Mouse (Mus musculus): ENCODE results near the gene Dhdh. TPM values are rescaled to one million over a fixed set of nuclear protein-coding genes. Genes with fewer than 3 reads are reported as not detected.

The Dhdh gene
- polyA plus RNA-seq, 1 experiment from 2014 or later: 3.9 TPM

DNA sequence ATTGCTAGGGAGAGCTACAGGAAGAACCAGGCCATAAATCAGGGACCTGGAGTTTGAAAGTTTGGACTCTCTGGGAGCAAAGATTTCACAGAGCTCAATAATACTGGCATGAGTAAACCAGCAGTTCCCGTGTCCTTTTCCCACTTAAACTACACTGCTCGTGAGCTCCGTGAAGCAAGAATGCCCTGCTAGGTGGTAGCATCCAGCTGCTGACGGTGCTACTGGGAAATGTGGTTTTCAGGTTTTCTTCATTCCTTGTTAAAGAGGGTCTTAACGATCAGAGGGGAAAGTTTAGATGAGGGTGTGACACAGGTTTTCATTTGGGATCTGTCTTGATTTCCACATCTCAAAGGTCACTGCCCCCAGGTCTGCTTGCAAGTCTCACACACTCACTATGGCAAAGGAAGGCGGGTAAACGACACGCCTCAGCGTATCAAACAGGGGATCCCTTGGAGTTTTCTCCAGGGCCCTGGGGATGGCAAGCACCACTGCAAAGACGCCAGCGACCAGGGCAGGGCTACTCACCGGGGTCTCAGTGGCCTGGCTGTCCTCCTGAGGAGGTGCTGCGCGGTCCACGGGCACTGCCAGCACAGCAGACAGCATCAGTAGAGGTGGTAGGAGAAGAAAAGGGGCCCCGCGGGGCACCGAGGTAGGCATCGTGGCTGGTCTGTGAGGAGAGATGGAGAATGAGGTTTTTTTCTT lies 20.7 kb upstream of the Dhdh start:
- no peaks in the 10 kb centered on the region for H3K9me3 ChIP-seq
- no peak for ATAC-seq (ENCODE audit: extremely low read depth, insufficient number of reproducible peaks, low FRiP score, low TSS enrichment)
- H3K4me1 ChIP-seq: peaks cover 18% of the 10 kb centered on the region
- H3K36me3 ChIP-seq: peaks cover 35% of the 10 kb centered on the region
- peak overlapping the region; percentile 96 for H3K4me2 ChIP-seq
- WGBS: 29% methylated on average over 19 of the region's 19 CpGs
- no peaks in the 10 kb centered on the region for H3K27me3 ChIP-seq (replicated peaks)
- peak overlapping the region; percentile 95 for H3K9ac ChIP-seq
- H3K4me3 ChIP-seq: peak overlapping the region; percentile 90
- peak overlapping the region; percentile 90 for H3K27ac ChIP-seq (replicated peaks)

GRCm38 (mm10) chr7:45508561-45508960 lies 20.0 kb upstream of the Dhdh start:
- peaks cover 18% of the 10 kb centered on the region for H3K4me1 ChIP-seq
- ATAC-seq (ENCODE audit: extremely low read depth, insufficient number of reproducible peaks, low FRiP score, low TSS enrichment): peak; percentile 57; the same call in 1 of the 2 replicates
- H3K9ac ChIP-seq: peak overlapping the region; percentile 95
- H3K4me2 ChIP-seq: peak overlapping the region; percentile 96
- peaks cover 41% of the 10 kb centered on the region for H3K36me3 ChIP-seq
- 73% methylated on average over 6 of the region's 6 CpGs for WGBS
- H3K27me3 ChIP-seq (replicated peaks): no peaks in the 10 kb centered on the region
- peak overlapping the region; percentile 90 for H3K4me3 ChIP-seq
- no peaks in the 10 kb centered on the region for H3K9me3 ChIP-seq
- peak overlapping the region; percentile 90 for H3K27ac ChIP-seq (replicated peaks)

GRCm38 (mm10) chr7:45507583-45507982 lies 19.0 kb upstream of the Dhdh start:
- no peak for ATAC-seq (ENCODE audit: extremely low read depth, insufficient number of reproducible peaks, low FRiP score, low TSS enrichment)
- WGBS: 86% methylated on average over 6 of the region's 6 CpGs
- Histone ChIP-seq H3K36me3 (peaks cover 49% of the 10 kb centered on the region), H3K27ac (replicated peaks) (no peak overlapping the region), H3K9ac (no peak overlapping the region), H3K4me1 (peaks cover 18% of the 10 kb centered on the region), H3K27me3 (replicated peaks) (no peaks in the 10 kb centered on the region), H3K4me3 (no peak overlapping the region), H3K4me2 (peak overlapping the region; percentile 96; the same call in 1 of the 2 replicates), H3K9me3 (no peaks in the 10 kb centered on the region)

DNA sequence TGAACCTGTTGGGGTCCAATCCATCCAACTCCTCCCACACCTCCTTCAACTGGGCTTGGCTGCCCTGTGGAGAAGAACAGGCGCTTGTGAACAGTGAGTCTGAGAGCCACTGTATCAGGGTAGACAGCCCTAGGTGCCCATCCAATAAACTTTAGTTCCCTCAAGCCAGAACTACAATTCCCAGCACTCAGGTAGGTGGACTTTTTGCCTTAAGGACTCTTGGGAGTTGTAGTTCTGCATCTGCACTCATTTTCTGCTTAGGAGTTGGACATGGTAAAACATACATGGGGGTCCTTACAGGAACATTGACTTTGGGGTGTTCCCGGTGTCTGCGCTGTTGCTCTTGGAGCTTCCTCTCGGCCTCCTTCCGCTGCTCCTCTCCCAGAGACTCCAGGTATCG lies 9.8 kb upstream of the Dhdh start:
- 92% methylated on average over 6 of the region's 6 CpGs for WGBS
- Histone ChIP-seq H3K27ac (replicated peaks) (no peak overlapping the region), H3K9me3 (no peaks in the 10 kb centered on the region), H3K4me3 (no peak overlapping the region), H3K36me3 (peaks cover 97% of the 10 kb centered on the region), H3K9ac (no peak overlapping the region), H3K4me2 (no peak overlapping the region), H3K27me3 (replicated peaks) (no peaks in the 10 kb centered on the region), H3K4me1 (peaks cover 5% of the 10 kb centered on the region)
- no peak for ATAC-seq (ENCODE audit: extremely low read depth, insufficient number of reproducible peaks, low FRiP score, low TSS enrichment)

DNA sequence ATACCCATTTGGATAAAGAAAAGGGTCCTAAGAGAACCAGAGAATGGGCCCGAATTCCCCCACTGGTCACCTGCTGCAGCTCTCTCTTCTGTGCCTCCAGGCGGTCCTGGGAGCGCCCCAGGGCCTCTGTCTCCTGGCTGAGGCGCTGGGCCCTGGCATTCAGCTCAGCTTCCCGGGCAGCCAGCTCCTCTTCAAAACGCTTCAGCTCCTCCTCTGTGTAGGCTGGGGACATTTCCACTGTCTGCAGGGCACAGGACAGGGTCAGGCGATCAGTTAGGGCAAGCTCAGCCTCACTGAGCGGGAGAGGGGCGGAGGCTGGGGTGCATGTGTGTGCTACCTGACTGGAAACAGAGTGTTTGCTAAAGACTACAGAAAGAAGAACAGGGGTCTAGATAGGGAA lies 5.9 kb upstream of the Dhdh start:
- Histone ChIP-seq H3K9me3 (no peaks in the 10 kb centered on the region), H3K4me3 (no peak overlapping the region), H3K4me1 (peaks cover 15% of the 10 kb centered on the region), H3K36me3 (peaks cover 76% of the 10 kb centered on the region), H3K27me3 (replicated peaks) (no peaks in the 10 kb centered on the region), H3K4me2 (no peak overlapping the region), H3K9ac (no peak overlapping the region), H3K27ac (replicated peaks) (no peak overlapping the region)
- WGBS: 82% methylated on average over 9 of the region's 9 CpGs
- no peak for ATAC-seq (ENCODE audit: extremely low read depth, insufficient number of reproducible peaks, low FRiP score, low TSS enrichment)

DNA sequence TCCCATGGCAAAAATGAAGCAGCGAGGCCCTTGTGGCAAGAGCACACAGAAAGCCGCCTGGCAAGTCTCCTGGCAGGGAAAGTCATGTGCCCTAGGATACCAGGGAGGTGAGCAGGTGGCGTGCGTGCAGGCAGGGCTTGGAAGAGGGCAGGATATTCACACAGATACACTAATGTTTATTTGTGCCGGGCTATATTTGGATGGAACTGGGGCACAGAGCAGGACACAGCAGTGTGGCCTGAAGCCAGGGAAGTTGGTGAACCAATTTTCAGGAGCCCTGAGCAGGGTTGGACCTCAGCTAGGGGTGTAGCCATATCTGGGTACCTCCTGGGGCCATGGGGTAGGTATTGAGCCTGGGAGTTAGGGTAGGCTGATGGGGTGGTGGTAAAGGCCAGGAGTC lies 4.3 kb upstream of the Dhdh start:
- Histone ChIP-seq H3K27ac (replicated peaks) (no peak overlapping the region), H3K4me2 (no peak overlapping the region), H3K9ac (no peak overlapping the region), H3K36me3 (peaks cover 60% of the 10 kb centered on the region), H3K9me3 (no peaks in the 10 kb centered on the region), H3K27me3 (replicated peaks) (no peaks in the 10 kb centered on the region), H3K4me3 (no peak overlapping the region), H3K4me1 (peaks cover 28% of the 10 kb centered on the region)
- ATAC-seq (ENCODE audit: extremely low read depth, insufficient number of reproducible peaks, low FRiP score, low TSS enrichment): no peak
- 87% methylated on average over 5 of the region's 5 CpGs for WGBS

GRCm38 (mm10) chr7:45492225-45492844 lies 3.7 kb upstream of the Dhdh start:
- ATAC-seq (ENCODE audit: extremely low read depth, insufficient number of reproducible peaks, low FRiP score, low TSS enrichment): no peak
- no peaks in the 10 kb centered on the region for H3K27me3 ChIP-seq (replicated peaks)
- peaks cover 54% of the 10 kb centered on the region for H3K36me3 ChIP-seq
- peaks cover 29% of the 10 kb centered on the region for H3K4me1 ChIP-seq
- no peaks in the 10 kb centered on the region for H3K9me3 ChIP-seq
- H3K27ac ChIP-seq (replicated peaks): no peak overlapping the region
- H3K9ac ChIP-seq: no peak overlapping the region
- 93% methylated on average over 8 of the region's 8 CpGs for WGBS
- no peak overlapping the region for H3K4me3 ChIP-seq
- no peak overlapping the region for H3K4me2 ChIP-seq

GRCm38 (mm10) chr7:45491264-45491663 lies 2.7 kb upstream of the Dhdh start:
- 0 out of 2 replicates have a peak overlapping the region, but pooled peaks have one; percentile 42 for H3K9ac ChIP-seq
- no peak overlapping the region for H3K4me3 ChIP-seq
- peak overlapping the region; percentile 37; the same call in 1 of the 2 replicates for H3K4me2 ChIP-seq
- 23% methylated on average over 3 of the region's 3 CpGs for WGBS
- peaks cover 43% of the 10 kb centered on the region for H3K36me3 ChIP-seq
- no peak overlapping the region for H3K27ac ChIP-seq (replicated peaks)
- H3K9me3 ChIP-seq: no peaks in the 10 kb centered on the region
- H3K4me1 ChIP-seq: peaks cover 29% of the 10 kb centered on the region
- no peak; the same call in 1 of the 2 replicates for ATAC-seq (ENCODE audit: extremely low read depth, insufficient number of reproducible peaks, low FRiP score, low TSS enrichment)
- no peaks in the 10 kb centered on the region for H3K27me3 ChIP-seq (replicated peaks)

DNA sequence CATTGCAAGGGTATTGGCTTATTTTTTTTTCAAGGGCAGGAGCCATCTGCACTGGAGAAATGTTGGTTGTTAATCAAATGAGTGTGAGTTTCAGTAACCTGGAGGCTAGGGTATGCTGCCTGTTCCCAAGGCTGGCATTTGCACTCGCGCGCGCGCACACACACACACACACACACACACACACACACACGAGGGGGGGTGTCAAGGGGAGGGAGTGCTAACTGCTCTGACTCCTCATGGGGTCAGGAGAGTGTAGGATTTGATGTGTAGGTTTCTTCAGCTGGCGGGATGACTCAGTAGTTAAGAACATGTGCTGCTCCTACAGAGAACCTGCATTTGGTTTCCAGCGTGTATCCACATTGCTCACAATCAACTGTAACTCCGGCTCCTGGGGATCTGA lies 2.2 kb upstream of the Dhdh start:
- ATAC-seq (ENCODE audit: extremely low read depth, insufficient number of reproducible peaks, low FRiP score, low TSS enrichment): no peak
- peaks cover 29% of the 10 kb centered on the region for H3K4me1 ChIP-seq
- H3K27me3 ChIP-seq (replicated peaks): no peaks in the 10 kb centered on the region
- peak overlapping the region; percentile 37 for H3K4me2 ChIP-seq
- no peak overlapping the region for H3K4me3 ChIP-seq
- WGBS: 46% methylated on average over 9 of the region's 9 CpGs
- 0 out of 2 replicates have a peak overlapping the region, but pooled peaks have one; percentile 42 for H3K9ac ChIP-seq
- H3K9me3 ChIP-seq: no peaks in the 10 kb centered on the region
- H3K27ac ChIP-seq (replicated peaks): no peak overlapping the region
- H3K36me3 ChIP-seq: peaks cover 40% of the 10 kb centered on the region

- Histone ChIP-seq H3K4me1 (peaks cover 29% of the 10 kb centered on the region), H3K4me3 (no peak overlapping the region), H3K9ac (no peak overlapping the region), H3K4me2 (no peak overlapping the region), H3K27me3 (replicated peaks) (no peaks in the 10 kb centered on the region), H3K9me3 (no peaks in the 10 kb centered on the region), H3K27ac (replicated peaks) (no peak overlapping the region), H3K36me3 (peaks cover 29% of the 10 kb centered on the region)
- no peak for ATAC-seq (ENCODE audit: extremely low read depth, insufficient number of reproducible peaks, low FRiP score, low TSS enrichment)
- 49% methylated on average over 7 of the region's 7 CpGs for WGBS
These were observed 973 bp upstream of the Dhdh start for GRCm38 (mm10) chr7:45489578-45489977.

DNA sequence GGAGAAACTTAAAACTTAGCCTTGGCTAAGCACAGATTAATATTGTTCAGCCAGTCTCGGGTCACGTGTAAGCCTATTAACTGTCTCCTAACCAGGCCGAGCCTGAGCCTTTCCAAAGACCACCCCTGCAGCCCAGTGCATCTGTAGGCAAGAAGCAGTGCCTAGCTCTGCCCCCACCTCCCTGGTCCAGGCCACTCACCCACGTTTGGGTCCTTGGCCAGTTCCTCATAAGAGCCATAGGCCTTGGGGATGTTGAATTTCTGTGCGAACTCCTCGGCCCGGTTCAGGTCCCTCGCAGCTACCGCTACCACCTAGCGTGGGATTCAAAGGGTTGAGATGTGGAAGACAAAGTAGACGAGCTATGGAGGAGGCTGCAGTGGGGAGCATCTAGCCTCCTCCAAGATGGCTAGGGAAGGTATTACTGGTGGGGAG lies 728 bp downstream of the Dhdh start:
- H3K9me3 ChIP-seq: no peaks in the 10 kb centered on the region
- ATAC-seq (ENCODE audit: extremely low read depth, insufficient number of reproducible peaks, low FRiP score, low TSS enrichment): no peak
- peaks cover 12% of the 10 kb centered on the region for H3K36me3 ChIP-seq
- peak overlapping the region; percentile 62 for H3K4me3 ChIP-seq
- no peaks in the 10 kb centered on the region for H3K27me3 ChIP-seq (replicated peaks)
- H3K9ac ChIP-seq: peak overlapping the region; percentile 84
- peak overlapping the region; percentile 58; the same call in 1 of the 2 replicates for H3K27ac ChIP-seq (replicated peaks)
- peak overlapping the region; percentile 78 for H3K4me2 ChIP-seq
- H3K4me1 ChIP-seq: peaks cover 29% of the 10 kb centered on the region
- 42% methylated on average over 11 of the region's 11 CpGs for WGBS
